Mouse (Mus musculus) ES-E14 (cell line): ENCODE results near the gene Ftsj3.

Source experiments
- CHD2 ChIP-seq: IDR thresholded peaks from 2 replicates; pipeline ENCODE4 v1.6.1; 2014; ENCODE audit warnings: mild to moderate bottlenecking, low read depth, low read length, inconsistent platforms
- HCFC1 ChIP-seq: IDR thresholded peaks from 2 replicates; pipeline ENCODE4 v1.6.1; 2012; ENCODE audit warnings: low read length, inconsistent platforms, borderline replicate concordance; ENCODE audit not compliant: insufficient read depth
- MAFK ChIP-seq: IDR thresholded peaks from 2 replicates; pipeline ENCODE4 v1.6.1; 2014; ENCODE audit warnings: mild to moderate bottlenecking, low read depth, low read length, inconsistent platforms; ENCODE audit not compliant: insufficient read depth
- ZC3H11A ChIP-seq: IDR thresholded peaks from 2 replicates; pipeline ENCODE4 v1.6.1; 2012; ENCODE audit warnings: low read depth, mild to moderate bottlenecking, inconsistent platforms, low read length, borderline replicate concordance
- ZNF384 ChIP-seq: IDR thresholded peaks from 2 replicates; pipeline ENCODE4 v1.6.1; 2012; ENCODE audit warnings: low read depth, low read length, inconsistent platforms

DNA sequence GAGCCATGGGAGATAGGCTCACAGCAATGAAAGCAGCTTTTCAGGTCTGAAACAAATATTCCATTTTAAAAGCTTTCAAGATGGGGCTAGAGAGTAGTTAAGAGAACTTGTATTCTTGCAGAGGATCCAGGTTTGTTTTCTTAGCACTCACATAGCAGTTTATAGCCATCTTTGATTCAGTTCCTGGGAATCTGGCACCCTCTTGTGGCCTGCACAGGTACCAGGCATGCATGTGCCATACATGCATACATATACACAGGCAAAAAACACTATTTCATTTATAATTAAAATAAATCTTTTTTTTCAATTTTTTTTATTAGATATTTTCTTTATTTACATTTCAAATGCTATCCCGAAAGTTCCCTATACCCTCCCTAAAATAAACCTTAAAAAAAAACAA lies 9.0 kb downstream of the Ftsj3 start:
- no peak for TF ChIP-seq CHD2
- TF ChIP-seq ZC3H11A: no peak
- no peak for TF ChIP-seq HCFC1
- no peak for TF ChIP-seq ZNF384
- TF ChIP-seq MAFK: no peak
